Mouse (Mus musculus) small intestine, adult 2 months (tissue): ENCODE measurements around the gene Pdss2.

Source experiments
- CTCF ChIP-seq: fragments of 200-500 bp; IDR thresholded peaks from 2 replicates; pipeline ENCODE4 v1.5.1; 2012; ENCODE audit warnings: low read depth, mild to moderate bottlenecking, control low read depth, inconsistent platforms, low read length, moderate library complexity, mixed read lengths; ENCODE audit not compliant: insufficient replicate concordance, insufficient read length; ENCODE audit errors: extremely low read depth
- POLR2A ChIP-seq: fragments of 200-500 bp; IDR thresholded peaks from 2 replicates; pipeline ENCODE4 v1.6.1; 2012; ENCODE audit warnings: low read depth, mild to moderate bottlenecking, control low read depth, inconsistent platforms, low read length, moderate library complexity

- TF ChIP-seq POLR2A (no peak), CTCF (no peak)
Measured at GRCm38 (mm10) chr10:43322446-43323178, 101.3 kb downstream of the Pdss2 start.
